Mouse (Mus musculus) liver, embryonic 14.5 days (tissue): ENCODE measurements at regions not wholly inside any gene's neighbourhood (a gene's known extent, or its start where the extent isn't known, plus 50 kb on each side); places are given as distances from the start of the nearest gene placed in this dataset.

Experiments
- ATAC-seq: fragments of 200-750 bp; cut with Nextera tagmentation; 2 replicates; pipeline ENCODE4 v1.8.0; 2017; ENCODE audit warnings: moderate number of reproducible peaks, mild to moderate bottlenecking, moderate library complexity; ENCODE audit not compliant: insufficient read depth
- DNase-seq, 3 experiments: peaks; one replicate each; pipeline ENCODE4 v3.0.0-alpha.2; 2012 to 2013; ENCODE audit warnings: low read depth in 3 of 3, low spot score in 3 of 3
- H3K27ac ChIP-seq: fragments of 300-500 bp; sonication (generic); 2 replicates; pipeline ENCODE4 v1.5.1; 2014; ENCODE audit warnings: moderate library complexity, mild to moderate bottlenecking, control low read depth, inconsistent platforms
- H3K27me3 ChIP-seq: fragments of 300-500 bp; sonication (generic); 2 replicates; pipeline ENCODE4 v1.6.1; 2014; ENCODE audit warnings: mild to moderate bottlenecking, low read length, moderate library complexity; ENCODE audit not compliant: control insufficient read depth, insufficient read depth
- H3K36me3 ChIP-seq: fragments of 300-500 bp; sonication (generic); replicated peaks from 2 replicates; pipeline ENCODE4 v1.6.1; 2014; ENCODE audit warnings: low read depth; ENCODE audit not compliant: control insufficient read depth, insufficient read depth
- H3K4me1 ChIP-seq, 2 experiments: fragments of 200-500 bp in 1 of 2; fragments of 300-500 bp in 1 of 2; sonication (generic) in 1 of 2; replicated peaks; 2 replicates each; pipeline ENCODE4 v1.6.1; 2012 to 2014; ENCODE audit warnings: antibody characterized with exemption in 1 of 2, inconsistent platforms in 1 of 2, low read length in 1 of 2; ENCODE audit not compliant: control insufficient read depth in 2 of 2, insufficient read depth in 2 of 2
- H3K4me2 ChIP-seq: fragments of 300-500 bp; sonication (generic); 2 replicates; pipeline ENCODE4 v1.6.1; 2014; ENCODE audit warnings: low read depth, mild to moderate bottlenecking, control low read depth, moderate library complexity
- H3K4me3 ChIP-seq, 2 experiments: fragments of 200-500 bp in 1 of 2; fragments of 300-500 bp in 1 of 2; sonication (generic) in 1 of 2; 2 replicates each; pipeline ENCODE4 v1.5.1; 2012 to 2014; ENCODE audit warnings: low read depth in 2 of 2, low read length in 2 of 2, mild to moderate bottlenecking in 2 of 2, control low read depth in 1 of 2, inconsistent platforms in 1 of 2, moderate library complexity in 1 of 2; ENCODE audit not compliant: insufficient read depth in 1 of 2
- H3K9ac ChIP-seq: fragments of 300-500 bp; sonication (generic); replicated peaks from 2 replicates; pipeline ENCODE4 v1.6.1; 2014; ENCODE audit warnings: mild to moderate bottlenecking, control low read depth, moderate library complexity
- H3K9me3 ChIP-seq: fragments of 300-500 bp; sonication (generic); 2 replicates; pipeline ENCODE4 v1.6.1; 2016; ENCODE audit warnings: low read length, mixed read lengths; ENCODE audit not compliant: control insufficient read depth
- CTCF ChIP-seq: IDR thresholded peaks from 2 replicates; pipeline ENCODE4 v1.5.1; 2016; ENCODE audit warnings: antibody characterized with exemption, low read depth, control low read depth
- EP300 ChIP-seq: IDR thresholded peaks from 2 replicates; pipeline ENCODE4 v1.6.1; 2016; ENCODE audit warnings: antibody characterized with exemption, low read depth
- WGBS: fragments of 180-500 bp; shearing (Covaris S2); extraction: QIAGEN DNeasy Blood & Tissue Kit; methylation state at CpG from one replicate; pipeline ENCODE4 v1.1.7; 2014; ENCODE audit not compliant: insufficient replicate concordance; 5-methylcytosine and 5-hydroxymethylcytosine counted together

- H3K27me3 ChIP-seq = no peaks in the 10 kb centered on the region
- H3K27ac ChIP-seq = no peak overlapping the region
- TF ChIP-seq EP300 (no peak), CTCF (no peak)
- H3K9ac ChIP-seq = no peak overlapping the region
- ATAC-seq (no peak), DNase-seq (no peak)
- H3K36me3 ChIP-seq = no peaks in the 10 kb centered on the region
- no peaks in the 10 kb centered on the region for H3K4me1 ChIP-seq
- H3K4me3 ChIP-seq = no peak overlapping the region
- WGBS = 66% methylated on average over 17 of the region's 17 CpGs
- H3K9me3 ChIP-seq = no peaks in the 10 kb centered on the region
- H3K4me2 ChIP-seq = no peak overlapping the region
Measured at GRCm38 (mm10) chr4:148753143-148753798, 51.0 kb upstream of the Casz1 start.

GRCm38 (mm10) chr4:148753849-148754248, 50.4 kb upstream of the Casz1 start:
- no peaks in the 10 kb centered on the region for H3K27me3 ChIP-seq
- DNase-seq = no peak
- WGBS = 66% methylated on average over 8 of the region's 8 CpGs
- no peaks in the 10 kb centered on the region for H3K4me1 ChIP-seq
- no peak for TF ChIP-seq EP300
- no peak for TF ChIP-seq CTCF
- H3K9ac ChIP-seq = no peak overlapping the region
- no peak for ATAC-seq
- H3K9me3 ChIP-seq = no peaks in the 10 kb centered on the region
- H3K4me2 ChIP-seq = no peak overlapping the region
- no peak overlapping the region for H3K4me3 ChIP-seq
- no peak overlapping the region for H3K27ac ChIP-seq
- H3K36me3 ChIP-seq = no peaks in the 10 kb centered on the region
